Mouse (Mus musculus): ENCODE measurements around the gene Gfra1.

Gene Gfra1

DNA sequence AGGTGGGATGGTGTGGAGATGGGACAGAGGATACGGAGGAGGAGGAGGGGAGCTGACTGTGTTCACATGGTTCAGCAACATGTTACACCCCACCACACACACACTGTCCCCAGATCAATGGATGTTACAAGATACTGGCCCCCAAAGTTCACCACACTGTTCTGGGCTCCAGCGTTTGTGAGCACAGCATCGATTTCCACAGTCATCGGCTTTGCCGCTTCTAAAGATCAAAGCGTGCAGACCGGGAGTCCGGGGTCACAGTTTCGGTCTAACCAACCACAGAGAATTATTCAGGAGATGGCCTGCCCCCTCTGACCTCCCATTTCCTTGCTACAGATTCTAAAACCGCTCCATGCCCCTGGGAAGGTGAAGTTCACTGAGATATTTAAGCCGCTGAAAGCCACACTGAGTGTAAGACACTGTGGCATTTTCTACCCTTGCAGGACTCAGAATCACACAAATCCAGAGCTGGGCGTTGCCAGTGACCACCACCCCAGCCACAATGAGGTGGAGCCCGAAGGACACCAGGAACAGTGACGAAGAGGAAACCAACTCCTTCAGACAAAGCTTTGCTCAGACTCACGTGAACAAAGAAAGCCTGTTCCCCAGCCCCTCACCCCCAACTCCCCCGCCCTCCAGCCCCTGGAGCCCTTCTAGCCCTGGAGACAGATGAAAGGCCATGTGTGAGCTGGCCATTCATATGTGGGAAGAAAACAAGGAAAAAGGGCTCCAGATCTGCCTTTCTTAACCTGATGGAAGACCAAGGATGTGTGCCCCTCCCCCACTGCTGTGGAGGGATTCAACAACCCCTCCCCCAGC is 59.7 kb downstream of the Gfra1 start:
- no peak for DNase-seq (ENCODE audit: low read depth in 2 of 2, low spot score in 2 of 2)

DNA sequence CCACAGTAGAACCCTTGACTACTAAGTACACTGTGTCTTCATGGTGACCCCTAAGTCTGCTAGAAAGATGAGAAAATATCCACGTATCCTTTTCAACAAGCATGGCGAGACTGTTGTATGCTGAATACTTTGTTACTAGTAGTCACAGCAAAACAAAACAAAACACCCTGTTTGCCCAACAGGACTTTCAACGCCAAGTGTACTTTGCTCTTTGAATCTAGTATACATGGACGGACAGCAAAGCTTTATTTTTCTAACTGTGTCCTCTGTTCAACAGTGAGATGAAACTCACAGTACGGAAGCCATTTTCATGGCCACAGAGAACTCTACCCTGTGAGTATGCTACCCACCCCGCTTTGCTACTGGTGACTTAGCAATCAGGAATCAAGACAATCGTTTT is 62.6 kb downstream of the Gfra1 start:
- DNase-seq (ENCODE audit: low read depth in 2 of 2, low spot score in 2 of 2): no peak

DNA sequence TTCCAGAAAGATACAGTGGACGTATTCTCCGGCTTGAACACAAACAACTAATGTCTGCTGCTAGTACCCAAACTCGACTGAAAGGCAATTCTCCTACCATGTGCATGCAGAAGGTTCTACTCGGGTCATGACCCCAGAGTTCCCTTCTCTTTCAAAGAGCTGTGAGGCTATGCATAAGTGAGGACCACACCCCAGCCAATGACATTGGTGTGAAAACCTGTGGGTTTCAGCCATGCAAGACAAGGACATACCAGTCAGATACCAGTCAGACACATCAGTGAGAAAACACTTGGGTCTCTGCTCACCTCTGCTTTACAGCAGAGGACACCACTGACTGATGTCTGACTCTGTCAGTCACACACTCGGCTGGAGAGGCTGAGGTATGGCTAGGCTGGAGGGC is 63.9 kb downstream of the Gfra1 start:
- no peak for DNase-seq (ENCODE audit: low read depth in 2 of 2, low spot score in 2 of 2)

DNA sequence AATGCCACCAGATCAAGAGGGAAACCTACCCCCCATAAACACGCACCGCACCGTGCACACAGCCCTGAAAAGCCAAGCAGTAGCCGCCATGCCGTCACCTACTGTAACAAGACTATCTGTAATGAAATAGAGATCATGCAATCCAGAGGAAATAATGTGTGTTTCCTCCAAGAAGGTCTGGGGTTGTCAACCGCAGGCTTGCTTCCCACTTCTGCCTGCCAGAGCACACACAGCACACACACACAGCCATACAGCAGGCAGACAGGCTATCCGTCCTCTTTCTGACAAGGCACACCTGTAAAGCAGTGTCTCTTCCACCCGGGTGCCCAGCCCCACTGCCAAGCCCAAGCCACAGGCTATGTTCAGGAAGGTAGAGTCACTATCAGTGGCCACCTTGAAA is 66.2 kb downstream of the Gfra1 start:
- no peak for DNase-seq (ENCODE audit: low read depth in 2 of 2, low spot score in 2 of 2)

DNA sequence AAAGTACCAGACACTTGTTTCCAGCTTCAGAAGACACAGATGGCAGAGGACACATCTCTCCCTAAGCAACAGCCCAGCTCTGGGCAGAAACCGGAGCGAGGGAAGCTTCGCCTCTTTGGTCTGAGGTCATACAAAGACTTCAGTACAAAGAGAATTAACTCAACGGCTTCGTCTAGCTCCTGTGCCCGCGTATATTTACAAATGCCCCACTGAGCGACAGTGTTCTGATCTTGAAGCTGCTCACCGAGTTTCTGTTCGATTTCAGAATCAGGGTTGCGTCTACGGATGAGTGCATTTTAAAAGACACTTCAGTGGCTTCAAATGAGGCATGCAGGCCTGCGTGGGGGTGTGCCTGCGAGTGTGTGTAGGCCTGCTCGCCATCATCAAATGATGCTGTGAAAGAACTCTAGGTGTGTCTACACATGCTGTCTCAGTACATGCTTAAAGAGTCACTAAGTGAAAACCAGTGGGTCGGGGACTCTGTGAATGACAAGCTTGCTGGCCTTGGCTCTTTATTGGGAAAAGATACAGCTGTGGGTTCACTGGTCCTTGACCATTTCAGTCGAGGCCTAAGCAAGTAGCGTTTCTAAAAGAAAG is 66.8 kb downstream of the Gfra1 start:
- DNase-seq (ENCODE audit: low read depth in 2 of 2, low spot score in 2 of 2): no peak

DNA sequence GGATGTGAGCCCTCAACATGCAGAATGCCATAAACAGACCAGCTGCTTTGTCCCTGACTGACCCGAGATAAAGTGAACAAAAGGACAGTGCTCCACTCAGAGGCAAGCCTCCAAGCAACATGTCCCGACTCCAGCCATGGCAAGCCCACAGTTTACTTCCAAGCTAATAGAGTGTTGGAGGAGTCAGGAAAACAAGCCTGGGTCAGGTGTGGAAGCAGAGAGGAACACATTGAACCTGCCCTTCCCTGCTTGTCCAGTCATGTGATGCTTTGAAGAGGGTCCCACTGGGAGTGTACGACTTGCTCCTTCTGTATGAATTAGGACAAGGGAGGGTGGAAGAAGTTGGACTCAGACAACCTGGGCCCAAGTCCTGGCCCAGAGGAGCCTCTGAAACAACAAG is 72.4 kb downstream of the Gfra1 start:
- no peak for DNase-seq (ENCODE audit: low read depth in 2 of 2, low spot score in 2 of 2)

DNA sequence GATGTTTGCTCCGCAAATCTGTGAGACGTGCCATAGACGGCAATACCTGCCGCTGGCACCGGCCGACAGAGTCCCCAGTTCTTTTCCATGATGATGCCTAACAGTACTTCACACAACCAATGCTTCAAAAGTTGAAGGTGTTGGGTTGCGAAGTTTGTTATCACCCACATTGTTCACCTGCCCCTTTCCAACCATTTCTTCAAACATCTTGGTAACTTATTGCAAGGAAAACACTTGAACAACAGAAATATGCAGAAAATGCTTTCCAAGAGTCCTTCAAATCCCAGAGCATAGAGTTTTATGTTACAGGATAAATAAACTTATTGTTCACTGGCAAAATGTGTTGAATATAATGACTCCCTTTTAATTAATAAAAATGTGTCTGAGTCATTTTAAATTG is 73.2 kb downstream of the Gfra1 start:
- no peak for DNase-seq (ENCODE audit: low read depth in 2 of 2, low spot score in 2 of 2)

DNA sequence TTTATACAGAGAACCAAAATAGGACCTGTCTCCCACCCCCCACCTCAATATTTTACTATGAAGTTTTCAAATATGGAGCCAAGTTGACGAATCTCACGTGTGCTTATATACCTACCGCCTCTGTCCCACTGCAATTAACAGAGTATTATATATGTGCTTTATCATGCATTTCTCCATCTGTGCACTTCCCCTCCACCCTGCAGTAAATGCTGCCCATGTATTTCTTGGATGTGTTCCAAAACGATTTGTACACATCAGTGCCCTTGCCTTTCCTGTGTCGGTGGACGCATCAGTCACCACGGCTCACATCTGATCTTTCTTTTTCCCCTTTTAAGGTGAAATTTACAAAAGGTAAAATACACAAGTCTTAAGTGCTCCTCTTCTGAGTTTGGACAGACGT is 77.7 kb downstream of the Gfra1 start:
- no peak for DNase-seq (ENCODE audit: low read depth in 2 of 2, low spot score in 2 of 2)

DNA sequence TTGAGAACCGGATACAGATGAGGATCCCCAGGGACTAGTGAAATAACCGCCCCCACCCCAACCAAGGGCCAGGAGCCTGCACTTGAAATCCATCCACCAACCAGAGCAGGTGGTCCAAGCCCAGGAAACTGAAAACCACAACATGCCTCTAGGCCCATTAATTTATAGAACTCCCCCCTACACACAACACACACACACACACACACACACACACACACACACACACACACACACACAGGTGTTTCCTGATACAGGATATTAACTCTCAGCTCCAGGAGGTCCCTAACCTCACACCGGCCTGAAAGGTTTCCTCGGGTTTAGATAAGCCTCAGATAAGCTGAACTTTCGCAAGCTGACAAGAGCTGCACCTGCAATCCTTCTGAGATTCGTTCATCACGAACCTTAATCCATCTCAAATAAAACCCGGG is 79.0 kb downstream of the Gfra1 start:
- DNase-seq (ENCODE audit: low read depth in 2 of 2, low spot score in 2 of 2): no peak

DNA sequence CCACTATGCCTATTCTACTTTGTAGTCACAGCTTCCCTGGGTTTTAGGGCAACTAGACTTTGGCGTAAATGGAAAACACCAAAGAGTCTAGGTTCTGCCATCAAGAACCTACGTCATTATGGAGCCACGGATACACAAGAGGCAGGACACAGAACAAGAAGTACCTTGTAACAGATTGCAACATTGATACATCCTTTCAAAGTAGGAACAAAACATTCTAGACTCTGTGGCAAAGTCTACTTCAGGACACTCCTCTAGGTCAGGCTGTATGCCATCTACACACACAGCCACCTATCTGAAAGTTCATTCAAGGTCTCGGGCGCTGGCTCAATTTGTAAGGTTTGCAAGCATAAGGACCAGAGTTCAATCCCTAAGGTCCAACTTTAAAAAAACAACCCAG is 81.1 kb downstream of the Gfra1 start:
- DNase-seq (ENCODE audit: low read depth in 2 of 2, low spot score in 2 of 2): no peak

DNA sequence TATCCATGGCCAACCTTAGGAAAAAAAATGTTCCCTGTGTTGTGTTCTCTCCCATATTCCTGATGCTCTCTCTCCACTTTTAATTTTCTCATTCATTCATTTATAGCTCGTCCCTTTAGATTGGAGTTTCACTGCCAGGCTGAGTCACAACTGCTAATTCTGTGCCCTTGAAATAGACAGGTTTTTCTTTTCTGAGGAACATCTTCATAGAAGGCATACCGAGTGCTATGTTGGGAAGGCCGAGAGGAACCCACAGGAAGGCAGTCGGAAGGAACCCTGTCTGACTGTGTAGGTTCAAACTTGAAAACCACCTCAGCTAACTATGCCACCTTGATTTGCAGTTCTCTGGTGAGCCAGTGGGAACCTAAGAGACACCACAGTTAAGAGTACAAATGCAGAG is 81.6 kb downstream of the Gfra1 start:
- no peak for DNase-seq (ENCODE audit: low read depth in 2 of 2, low spot score in 2 of 2)

DNA sequence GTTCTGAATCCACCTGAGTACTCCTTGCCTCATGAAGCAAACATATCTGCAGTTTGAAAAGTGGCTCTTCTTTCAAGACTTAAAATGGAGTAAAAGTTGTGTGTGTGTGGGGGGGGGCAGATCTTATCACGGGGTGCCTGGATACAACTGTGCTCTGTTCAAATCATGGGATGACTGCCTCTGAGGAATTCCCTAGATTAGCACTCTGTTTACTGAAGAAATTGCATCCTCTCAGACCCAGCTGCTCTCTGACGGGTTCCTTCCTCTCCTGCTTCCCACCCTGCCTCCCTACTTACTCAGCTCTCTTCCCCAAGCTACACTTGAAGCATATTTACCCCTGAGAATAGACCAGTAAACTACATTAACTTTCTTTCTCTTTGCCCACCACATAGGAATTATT is 87.2 kb downstream of the Gfra1 start:
- DNase-seq (ENCODE audit: low read depth in 2 of 2, low spot score in 2 of 2): no peak

DNA sequence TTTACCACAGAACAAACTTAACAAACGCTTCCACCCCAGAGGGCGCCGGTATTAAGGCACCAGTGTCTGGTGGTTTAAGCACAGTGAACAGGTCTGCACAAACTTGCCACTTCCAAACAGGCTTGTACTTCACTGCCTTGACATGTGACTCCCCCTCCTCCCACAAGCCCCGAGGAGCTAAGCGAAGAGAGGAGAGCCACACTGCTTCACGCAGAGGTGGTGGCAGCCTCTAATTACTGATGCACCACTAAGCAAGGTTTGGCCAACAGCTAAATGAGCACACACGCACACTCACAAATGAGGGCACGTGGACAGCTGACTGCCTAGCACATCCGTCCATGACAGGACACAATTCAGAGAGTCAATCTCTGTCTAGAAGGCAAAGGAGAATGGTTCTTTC is 91.0 kb downstream of the Gfra1 start:
- no peak for DNase-seq (ENCODE audit: low read depth in 2 of 2, low spot score in 2 of 2)

DNA sequence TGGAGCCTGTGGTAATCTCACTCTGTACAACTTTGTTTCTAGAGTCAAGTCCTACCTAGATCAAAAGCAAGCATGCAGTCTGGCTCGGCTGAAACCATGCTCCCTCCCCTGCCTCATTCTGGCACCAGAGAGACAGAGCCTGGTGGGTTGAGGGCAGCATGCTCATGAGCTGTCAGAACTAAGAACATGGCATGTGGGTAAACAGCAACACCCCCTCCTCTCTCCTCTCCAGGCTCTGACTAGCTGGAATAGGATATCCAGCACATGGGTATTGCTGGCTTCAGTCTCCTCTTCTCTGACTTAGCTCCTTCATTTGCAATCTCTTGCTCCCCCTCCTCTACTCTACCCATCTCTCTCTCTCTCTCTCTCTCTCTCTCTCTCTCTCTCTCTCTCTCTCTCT is 94.7 kb downstream of the Gfra1 start:
- no peak for DNase-seq (ENCODE audit: low read depth in 2 of 2, low spot score in 2 of 2)

DNA sequence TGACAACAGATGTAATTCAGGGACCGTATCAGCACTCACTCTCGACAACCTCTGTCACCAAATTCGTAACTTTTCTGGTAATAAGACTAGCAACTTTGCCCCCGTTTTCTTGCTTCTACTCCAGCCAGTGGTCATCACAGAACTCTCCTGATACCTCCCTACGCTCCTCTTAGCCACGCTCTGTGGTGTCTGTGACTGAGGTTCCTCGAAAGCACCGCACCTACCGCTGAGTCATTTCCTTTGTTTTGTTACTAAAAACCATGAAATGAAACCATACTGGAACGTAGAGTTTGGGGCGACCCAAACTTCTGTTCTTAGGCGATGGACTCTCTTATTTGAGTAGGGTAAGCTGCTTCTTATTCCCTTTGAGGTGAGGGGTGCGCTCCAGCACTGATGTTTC is 97.6 kb downstream of the Gfra1 start:
- DNase-seq (ENCODE audit: low read depth in 2 of 2, low spot score in 2 of 2): no peak

DNA sequence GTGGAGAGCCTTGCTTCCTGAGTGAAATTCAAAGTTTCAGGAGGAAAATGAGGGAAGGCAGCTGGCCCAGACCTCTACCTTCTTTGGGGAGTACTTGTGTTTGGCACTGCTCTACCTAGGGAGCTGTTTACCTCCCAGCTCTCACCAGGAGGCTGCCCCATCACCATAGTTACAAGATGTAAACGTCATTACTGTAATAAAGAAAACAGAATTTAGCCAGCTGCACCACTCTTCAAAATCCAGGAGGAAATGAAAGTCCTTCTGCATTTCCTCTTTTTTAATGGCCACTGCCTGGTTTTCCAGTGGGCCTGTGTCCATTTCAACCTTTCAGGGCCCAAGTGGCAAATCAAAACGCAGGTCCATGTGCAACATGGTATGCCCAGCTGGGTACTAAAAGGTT is 101.8 kb downstream of the Gfra1 start:
- DNase-seq (ENCODE audit: low read depth in 2 of 2, low spot score in 2 of 2): no peak

DNA sequence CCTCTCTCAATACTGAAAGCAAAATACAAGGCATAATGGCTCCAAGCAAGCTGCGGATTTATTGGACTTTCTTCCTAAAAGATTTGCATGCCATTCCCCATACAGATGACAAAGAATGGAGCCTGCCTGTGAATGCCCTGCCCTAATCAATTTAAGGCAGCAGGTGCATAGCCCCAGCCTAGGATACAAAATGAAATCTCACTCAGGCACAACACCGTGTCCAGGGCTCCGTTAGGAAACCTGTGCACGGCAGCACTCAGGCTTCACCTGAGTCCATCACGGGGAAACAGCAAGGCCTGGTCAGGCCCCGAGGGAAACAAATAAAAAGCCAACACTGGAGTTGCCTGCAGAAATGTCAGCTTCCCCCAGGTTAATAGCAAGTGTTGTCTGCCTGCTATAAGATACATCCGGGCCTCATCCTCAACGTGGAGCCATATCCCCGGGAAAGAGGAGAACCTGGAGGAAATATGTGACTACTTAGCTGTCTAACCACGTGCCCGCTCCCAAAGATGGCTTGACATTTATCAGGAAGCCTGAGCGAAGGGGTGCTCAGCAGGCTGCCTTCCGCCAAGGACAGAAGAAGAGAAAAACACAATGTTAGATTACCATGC is 102.3 kb downstream of the Gfra1 start:
- DNase-seq (ENCODE audit: low read depth in 2 of 2, low spot score in 2 of 2): no peak

DNA sequence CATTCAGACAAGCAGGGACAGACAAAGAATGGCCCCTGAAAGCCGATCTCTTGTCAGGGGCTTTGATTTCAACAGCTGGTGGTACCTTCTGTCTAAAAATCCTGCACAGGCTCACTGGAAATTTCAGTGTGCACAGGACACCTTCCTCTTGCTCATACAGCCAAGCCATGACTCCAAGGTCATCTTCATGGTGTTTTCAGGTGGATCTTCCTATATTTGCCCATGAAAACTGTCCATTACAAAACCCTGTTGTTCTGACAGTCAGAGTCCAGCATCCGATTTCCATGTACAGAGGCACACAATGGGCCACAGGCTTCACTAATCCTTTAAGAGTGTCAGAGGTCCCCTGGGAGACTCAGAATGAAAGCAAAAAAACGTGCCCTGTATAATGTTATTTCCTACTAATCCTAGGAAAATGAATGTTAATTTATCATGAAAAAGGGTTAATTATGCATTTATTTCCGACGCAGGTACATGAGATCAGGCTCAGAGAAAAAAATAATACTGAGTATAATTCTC is 105.8 kb downstream of the Gfra1 start:
- DNase-seq (ENCODE audit: low read depth in 2 of 2, low spot score in 2 of 2): no peak

DNA sequence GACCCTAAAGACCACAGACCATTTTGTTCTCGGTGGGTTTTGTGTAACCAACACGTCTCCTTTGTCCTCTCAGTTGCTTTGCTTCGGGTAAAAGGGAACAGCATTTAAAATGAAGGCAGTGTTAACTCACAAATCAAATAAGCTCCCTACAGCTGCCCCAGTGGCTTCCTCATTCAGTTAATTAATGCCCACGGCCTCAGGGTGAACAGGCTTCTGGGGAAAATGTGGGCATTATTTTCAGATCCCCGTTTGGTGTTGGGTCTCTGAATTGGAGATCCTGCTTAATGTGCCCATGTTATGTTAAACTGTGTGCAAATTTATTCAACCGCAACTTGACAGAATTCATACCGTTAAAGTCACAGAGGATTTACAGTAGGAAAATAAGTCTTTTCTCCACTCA is 110.6 kb downstream of the Gfra1 start:
- DNase-seq (ENCODE audit: low read depth in 2 of 2, low spot score in 2 of 2): no peak

DNA sequence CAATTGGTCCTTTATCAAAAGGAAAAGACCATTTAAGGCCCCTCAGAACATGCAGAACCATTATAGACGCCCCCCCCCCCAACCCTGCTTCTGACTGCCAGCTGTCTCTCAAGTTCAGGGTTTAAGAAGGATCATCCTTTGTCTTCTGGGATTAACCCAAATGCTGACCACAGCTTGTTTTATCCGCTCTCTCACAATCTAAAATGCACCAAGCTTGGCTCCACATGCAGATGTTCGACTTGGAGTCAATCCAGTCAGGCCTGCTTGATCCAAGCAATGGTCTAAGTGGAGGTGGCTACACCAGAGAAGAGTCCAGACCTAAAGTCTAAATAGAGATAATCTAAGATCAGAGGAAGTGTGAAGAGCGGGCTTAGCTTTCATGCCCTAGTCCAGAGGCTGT is 114.4 kb downstream of the Gfra1 start:
- no peak for DNase-seq (ENCODE audit: low read depth in 2 of 2, low spot score in 2 of 2)

DNA sequence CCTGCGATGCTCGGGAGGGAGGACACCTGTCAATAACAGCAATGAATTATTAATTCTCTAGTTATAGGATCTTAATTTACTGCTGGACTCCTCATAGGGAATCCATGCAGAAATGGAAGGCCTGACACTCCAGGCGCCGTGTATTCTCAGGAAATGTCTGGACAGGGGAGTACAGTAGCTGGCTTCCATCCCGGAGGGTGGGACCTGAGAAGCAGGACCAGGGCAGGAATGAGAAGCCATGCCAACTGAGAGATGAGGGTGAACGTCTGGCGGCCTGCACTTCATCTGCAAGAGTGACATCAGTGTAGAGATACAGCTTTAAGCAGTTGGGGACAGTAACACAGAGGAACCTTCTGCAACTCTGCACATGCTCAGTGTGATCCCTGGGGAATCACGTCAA is 115.5 kb downstream of the Gfra1 start:
- no peak for DNase-seq (ENCODE audit: low read depth in 2 of 2, low spot score in 2 of 2)

DNA sequence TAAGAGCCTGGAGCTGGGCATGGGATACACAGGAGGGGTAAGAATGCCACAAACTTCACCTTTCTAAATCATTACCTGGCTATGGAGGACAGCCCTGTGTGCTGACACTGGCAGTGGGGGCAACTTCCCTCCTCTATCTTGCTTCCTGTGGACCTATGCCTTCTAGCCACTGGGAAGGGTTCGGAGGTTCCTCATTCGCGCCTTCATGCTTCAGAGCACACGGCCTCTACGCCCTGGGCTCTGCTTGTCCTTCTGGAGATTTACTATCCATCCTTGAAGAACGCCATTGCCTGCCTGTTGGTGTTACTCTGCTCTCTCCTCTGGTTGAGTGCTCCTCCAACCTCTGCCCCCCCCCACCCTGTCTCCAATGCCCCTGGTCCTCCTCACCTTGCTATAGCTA is 118.9 kb downstream of the Gfra1 start:
- DNase-seq (ENCODE audit: low read depth in 2 of 2, low spot score in 2 of 2): no peak

Data from CD8-positive naive resting alpha-beta T cell, adult 2 months (primary cell).